Mouse (Mus musculus) midbrain, embryonic 12.5 days (tissue): Measurements from ENCODE around the gene Faap20. TPM values are rescaled to one million over a fixed set of nuclear protein-coding genes. Genes with fewer than 3 reads are reported as not detected.

ENCODE experiments used
- ATAC-seq: fragments of 200-750 bp; cut with Nextera tagmentation; 2 replicates; pipeline ENCODE4 v1.8.0; 2017; ENCODE audit warnings: low read depth, moderate TSS enrichment, moderate library complexity; ENCODE audit not compliant: low FRiP score
- H3K27ac ChIP-seq: fragments of 300-500 bp; sonication (generic); replicated peaks from 2 replicates; pipeline ENCODE4 v1.5.1; 2016; ENCODE audit warnings: mild to moderate bottlenecking
- H3K27me3 ChIP-seq: fragments of 300-500 bp; sonication (generic); 2 replicates; pipeline ENCODE4 v1.6.1; 2016; ENCODE audit warnings: mild to moderate bottlenecking
- H3K36me3 ChIP-seq: fragments of 300-500 bp; sonication (generic); 2 replicates; pipeline ENCODE4 v1.6.1; 2016
- H3K4me1 ChIP-seq: fragments of 300-500 bp; sonication (generic); 2 replicates; pipeline ENCODE4 v1.6.1; 2016
- H3K4me2 ChIP-seq: fragments of 300-500 bp; sonication (generic); replicated peaks from 2 replicates; pipeline ENCODE4 v1.6.1; 2016; ENCODE audit warnings: mild to moderate bottlenecking, moderate library complexity
- H3K4me3 ChIP-seq: fragments of 300-500 bp; sonication (generic); 2 replicates; pipeline ENCODE4 v1.5.1; 2016; ENCODE audit warnings: mild to moderate bottlenecking
- H3K9ac ChIP-seq: fragments of 300-500 bp; sonication (generic); replicated peaks from 2 replicates; pipeline ENCODE4 v1.6.1; 2016; ENCODE audit warnings: mild to moderate bottlenecking, moderate library complexity
- H3K9me3 ChIP-seq: fragments of 300-500 bp; sonication (generic); 2 replicates; pipeline ENCODE4 v1.6.1; 2016; ENCODE audit warnings: mild to moderate bottlenecking
- WGBS: fragments of 180-500 bp; shearing (Covaris S2); methylation state at CpG from one replicate; pipeline ENCODE4 v1.1.7; 2016; 5-methylcytosine and 5-hydroxymethylcytosine counted together
- polyA plus RNA-seq: library from polyadenylated mRNA; unstranded; fragments of >200 nt; fragmentation: Nextera tagmentation; extraction: Ambion mirVana; gene quantifications from 2 replicates; pipeline ENCODE4 v1.2.1, GENCODE M21; 2016

The Faap20 gene
- polyA plus RNA-seq, 1 experiment from 2014 or later = 102 TPM

GRCm38 (mm10) chr4:155214793-155215192, 34.8 kb upstream of the Faap20 start:
- H3K27me3 ChIP-seq = no peaks in the 10 kb centered on the region
- peaks cover 76% of the 10 kb centered on the region for H3K4me1 ChIP-seq
- no peak overlapping the region for H3K4me3 ChIP-seq
- H3K4me2 ChIP-seq = no peak overlapping the region
- WGBS = 80% methylated on average over 10 of the region's 10 CpGs
- H3K9me3 ChIP-seq = no peaks in the 10 kb centered on the region
- H3K27ac ChIP-seq = no peak overlapping the region
- ATAC-seq = no peak
- no peaks in the 10 kb centered on the region for H3K36me3 ChIP-seq
- 0 out of 2 replicates have a peak overlapping the region, but pooled peaks have one; percentile 8 for H3K9ac ChIP-seq

- no peak for ATAC-seq
- Histone ChIP-seq H3K27ac (no peak overlapping the region), H3K4me1 (peaks cover 80% of the 10 kb centered on the region), H3K9me3 (no peaks in the 10 kb centered on the region), H3K36me3 (no peaks in the 10 kb centered on the region), H3K4me2 (no peak overlapping the region), H3K9ac (0 out of 2 replicates have a peak overlapping the region, but pooled peaks have one; percentile 8), H3K4me3 (no peak overlapping the region), H3K27me3 (no peaks in the 10 kb centered on the region)
- WGBS = 65% methylated on average over 9 of the region's 9 CpGs
Measured at GRCm38 (mm10) chr4:155215203-155215602, 34.4 kb upstream of the Faap20 start.

GRCm38 (mm10) chr4:155215773-155216630, 33.6 kb upstream of the Faap20 start:
- WGBS = 71% methylated on average over 12 of the region's 12 CpGs
- Histone ChIP-seq H3K4me2 (no peak overlapping the region), H3K36me3 (no peaks in the 10 kb centered on the region), H3K9ac (no peak overlapping the region), H3K9me3 (no peaks in the 10 kb centered on the region), H3K27me3 (no peaks in the 10 kb centered on the region), H3K4me3 (no peak overlapping the region), H3K27ac (no peak overlapping the region), H3K4me1 (peaks cover 88% of the 10 kb centered on the region)
- no peak for ATAC-seq

- Histone ChIP-seq H3K36me3 (no peaks in the 10 kb centered on the region), H3K9me3 (no peaks in the 10 kb centered on the region), H3K4me2 (peak overlapping the region; percentile 98), H3K27ac (no peak overlapping the region), H3K4me3 (no peak overlapping the region), H3K4me1 (peaks cover 88% of the 10 kb centered on the region), H3K27me3 (no peaks in the 10 kb centered on the region), H3K9ac (no peak overlapping the region)
- ATAC-seq = no peak
- 70% methylated on average over 12 of the region's 12 CpGs for WGBS
Measured at GRCm38 (mm10) chr4:155217241-155218103, 32.1 kb upstream of the Faap20 start.

- H3K4me3 ChIP-seq = no peak overlapping the region
- H3K27me3 ChIP-seq = no peaks in the 10 kb centered on the region
- no peak overlapping the region for H3K27ac ChIP-seq
- H3K9ac ChIP-seq = no peak overlapping the region
- 85% methylated on average over 9 of the region's 9 CpGs for WGBS
- H3K4me2 ChIP-seq = peak overlapping the region; percentile 98
- H3K9me3 ChIP-seq = no peaks in the 10 kb centered on the region
- H3K36me3 ChIP-seq = no peaks in the 10 kb centered on the region
- peaks cover 81% of the 10 kb centered on the region for H3K4me1 ChIP-seq
- no peak for ATAC-seq
Measured at GRCm38 (mm10) chr4:155218104-155218732, 31.4 kb upstream of the Faap20 start.

GRCm38 (mm10) chr4:155219271-155220212, 30.1 kb upstream of the Faap20 start:
- no peaks in the 10 kb centered on the region for H3K27me3 ChIP-seq
- ATAC-seq = no peak
- peak overlapping the region; percentile 98 for H3K9ac ChIP-seq
- no peak overlapping the region; the same call in 1 of the 2 replicates for H3K27ac ChIP-seq
- WGBS = 70% methylated on average over 12 of the region's 12 CpGs
- no peaks in the 10 kb centered on the region for H3K36me3 ChIP-seq
- H3K4me3 ChIP-seq = peak overlapping the region; percentile 95
- no peaks in the 10 kb centered on the region for H3K9me3 ChIP-seq
- H3K4me2 ChIP-seq = peak overlapping the region; percentile 98
- peaks cover 74% of the 10 kb centered on the region for H3K4me1 ChIP-seq

- Histone ChIP-seq H3K4me2 (peak overlapping the region; percentile 98), H3K27ac (peak overlapping the region; percentile 59), H3K36me3 (no peaks in the 10 kb centered on the region), H3K27me3 (peaks cover 1% of the 10 kb centered on the region), H3K4me1 (peaks cover 65% of the 10 kb centered on the region), H3K4me3 (peak overlapping the region; percentile 95), H3K9ac (peak overlapping the region; percentile 98), H3K9me3 (no peaks in the 10 kb centered on the region)
- WGBS = 5% methylated on average over 14 of the region's 14 CpGs
- ATAC-seq = no peak
Measured at GRCm38 (mm10) chr4:155220213-155221100, 29.1 kb upstream of the Faap20 start.

- Histone ChIP-seq H3K4me1 (peaks cover 58% of the 10 kb centered on the region), H3K4me3 (peak overlapping the region; percentile 95), H3K27me3 (peaks cover 7% of the 10 kb centered on the region), H3K9ac (peak overlapping the region; percentile 98), H3K36me3 (no peaks in the 10 kb centered on the region), H3K27ac (peak overlapping the region; percentile 59; the same call in 1 of the 2 replicates), H3K9me3 (no peaks in the 10 kb centered on the region), H3K4me2 (peak overlapping the region; percentile 98)
- ATAC-seq = no peak
- WGBS = 0% methylated on average over 7 of the region's 7 CpGs
Measured at GRCm38 (mm10) chr4:155221106-155221505, 28.5 kb upstream of the Faap20 start.

GRCm38 (mm10) chr4:155221599-155222551, 27.7 kb upstream of the Faap20 start:
- Histone ChIP-seq H3K4me3 (peak overlapping the region; percentile 95), H3K36me3 (no peaks in the 10 kb centered on the region), H3K4me2 (peak overlapping the region; percentile 98), H3K27me3 (peaks cover 7% of the 10 kb centered on the region), H3K9me3 (no peaks in the 10 kb centered on the region), H3K9ac (peak overlapping the region; percentile 98), H3K4me1 (peaks cover 50% of the 10 kb centered on the region), H3K27ac (peak overlapping the region; percentile 82)
- under 1% methylated on average over 82 of the region's 93 CpGs for WGBS
- ATAC-seq = no peak
